Mouse (Mus musculus): ENCODE measurements at regions not wholly inside any gene's neighbourhood (a gene's known extent, or its start where the extent isn't known, plus 50 kb on each side); places are given as distances from the start of the nearest gene placed in this dataset.
"Not testable (repeated sequence)": the region's sequence is repeated elsewhere in the genome, so short reads cannot be mapped to it uniquely, and the experiment has no call there.

GRCm38 (mm10) chr5:63473163-63473562, 175.7 kb upstream of the Nwd2 start:
- ATAC-seq (ENCODE audit: insufficient number of reproducible peaks, insufficient read depth, low FRiP score, low read depth) = no peak
- Histone ChIP-seq H3K27me3 (ENCODE audit: control insufficient read depth, insufficient read depth, low read length) (no peaks in the 10 kb centered on the region), H3K4me2 (replicated peaks; ENCODE audit: low read depth, low read length) (no peak overlapping the region), H3K9me3 (ENCODE audit: control insufficient read depth, low read depth, low read length) (no peaks in the 10 kb centered on the region), H3K4me3 (ENCODE audit: low read depth, low read length) (no peak overlapping the region), H3K27ac (ENCODE audit: low read length) (no peak overlapping the region), H3K4me1 (ENCODE audit: control insufficient read depth, insufficient read depth, low read length) (no peaks in the 10 kb centered on the region), H3K36me3 (ENCODE audit: control insufficient read depth, insufficient read depth, low read length) (no peaks in the 10 kb centered on the region), H3K9ac (replicated peaks; ENCODE audit: low read depth, low read length) (no peak overlapping the region)
- WGBS = 72% methylated on average over 3 of the region's 3 CpGs

DNA sequence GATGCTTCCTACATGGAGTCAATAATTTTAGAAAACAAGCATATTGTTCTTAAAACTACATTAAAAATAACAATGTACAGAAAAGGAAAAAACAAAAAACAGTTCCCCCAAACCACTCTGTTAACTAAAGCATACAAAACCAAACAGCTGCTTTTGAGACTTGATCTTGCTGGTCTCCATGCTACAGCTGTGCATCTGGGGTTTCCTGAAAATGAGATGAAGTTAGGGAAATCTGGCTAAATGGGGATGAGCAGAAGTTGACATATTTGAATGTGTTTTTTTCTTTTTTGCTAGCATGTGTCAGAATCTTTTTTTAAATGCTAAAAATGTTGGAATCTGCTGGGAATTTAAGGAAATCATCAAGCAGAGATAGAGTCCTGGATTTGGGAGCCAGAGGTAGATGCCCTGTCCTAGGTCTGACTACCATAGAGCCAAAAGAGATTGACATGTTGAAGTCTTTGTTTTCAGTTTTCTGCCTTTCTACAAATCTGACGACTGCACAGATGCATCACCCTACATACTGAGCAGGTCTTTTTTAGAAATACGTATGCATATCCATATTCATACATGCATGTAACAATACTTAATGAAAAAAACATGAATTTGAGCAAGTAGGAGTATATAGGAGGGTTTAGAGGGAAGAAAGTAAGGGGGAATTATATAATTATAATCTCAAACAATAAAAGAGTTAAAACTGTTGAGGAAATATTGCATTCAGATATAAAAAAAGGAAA, 172.5 kb upstream of the Nwd2 start:
- no peak overlapping the region for H3K4me2 ChIP-seq (replicated peaks; ENCODE audit: low read depth, low read length)
- H3K4me3 ChIP-seq (ENCODE audit: low read depth, low read length) = no peak overlapping the region
- no peaks in the 10 kb centered on the region for H3K9me3 ChIP-seq (ENCODE audit: control insufficient read depth, low read depth, low read length)
- no peak overlapping the region for H3K9ac ChIP-seq (replicated peaks; ENCODE audit: low read depth, low read length)
- no peak overlapping the region for H3K27ac ChIP-seq (ENCODE audit: low read length)
- WGBS = 77% methylated on average over 2 of the region's 2 CpGs
- no peaks in the 10 kb centered on the region for H3K4me1 ChIP-seq (ENCODE audit: control insufficient read depth, insufficient read depth, low read length)
- H3K27me3 ChIP-seq (ENCODE audit: control insufficient read depth, insufficient read depth, low read length) = no peaks in the 10 kb centered on the region
- no peaks in the 10 kb centered on the region for H3K36me3 ChIP-seq (ENCODE audit: control insufficient read depth, insufficient read depth, low read length)
- ATAC-seq (ENCODE audit: insufficient number of reproducible peaks, insufficient read depth, low FRiP score, low read depth) = no peak

DNA sequence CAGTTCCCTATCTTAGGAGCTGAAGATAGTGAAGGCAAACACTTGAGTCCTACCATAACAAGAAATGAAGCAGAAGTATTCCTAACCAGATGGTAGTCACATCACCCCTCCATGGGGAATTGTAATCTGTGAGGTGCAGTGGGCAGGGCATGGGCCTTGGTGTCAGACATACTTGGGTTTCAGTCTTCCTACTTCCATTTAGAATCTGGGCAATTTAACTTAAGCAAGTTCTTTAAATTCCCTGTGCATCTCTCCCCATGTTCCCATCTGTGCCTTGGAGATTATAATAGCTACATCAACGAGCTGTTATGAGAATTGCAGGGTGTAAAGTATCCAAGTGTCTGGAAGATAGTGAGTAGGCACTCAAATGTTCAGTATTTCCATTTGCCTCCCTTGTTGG, 149.9 kb upstream of the Nwd2 start:
- H3K4me3 ChIP-seq (ENCODE audit: low read depth, low read length) = no peak overlapping the region
- no peak overlapping the region for H3K4me2 ChIP-seq (replicated peaks; ENCODE audit: low read depth, low read length)
- no peak overlapping the region for H3K27ac ChIP-seq (ENCODE audit: low read length)
- no peaks in the 10 kb centered on the region for H3K9me3 ChIP-seq (ENCODE audit: control insufficient read depth, low read depth, low read length)
- WGBS = 60% methylated on average over 1 of the region's 1 CpGs
- no peaks in the 10 kb centered on the region for H3K36me3 ChIP-seq (ENCODE audit: control insufficient read depth, insufficient read depth, low read length)
- no peak overlapping the region for H3K9ac ChIP-seq (replicated peaks; ENCODE audit: low read depth, low read length)
- no peak for ATAC-seq (ENCODE audit: insufficient number of reproducible peaks, insufficient read depth, low FRiP score, low read depth)
- no peaks in the 10 kb centered on the region for H3K27me3 ChIP-seq (ENCODE audit: control insufficient read depth, insufficient read depth, low read length)
- H3K4me1 ChIP-seq (ENCODE audit: control insufficient read depth, insufficient read depth, low read length) = no peaks in the 10 kb centered on the region

GRCm38 (mm10) chr5:63503056-63503845, 145.7 kb upstream of the Nwd2 start:
- no peaks in the 10 kb centered on the region for H3K4me1 ChIP-seq (ENCODE audit: control insufficient read depth, insufficient read depth, low read length)
- ATAC-seq (ENCODE audit: insufficient number of reproducible peaks, insufficient read depth, low FRiP score, low read depth) = no peak
- WGBS = 89% methylated on average over 13 of the region's 13 CpGs
- H3K4me2 ChIP-seq (replicated peaks; ENCODE audit: low read depth, low read length) = no peak overlapping the region
- no peaks in the 10 kb centered on the region for H3K9me3 ChIP-seq (ENCODE audit: control insufficient read depth, low read depth, low read length)
- no peaks in the 10 kb centered on the region for H3K27me3 ChIP-seq (ENCODE audit: control insufficient read depth, insufficient read depth, low read length)
- H3K9ac ChIP-seq (replicated peaks; ENCODE audit: low read depth, low read length) = no peak overlapping the region
- no peak overlapping the region for H3K27ac ChIP-seq (ENCODE audit: low read length)
- no peak overlapping the region for H3K4me3 ChIP-seq (ENCODE audit: low read depth, low read length)
- H3K36me3 ChIP-seq (ENCODE audit: control insufficient read depth, insufficient read depth, low read length) = no peaks in the 10 kb centered on the region

GRCm38 (mm10) chr5:63534197-63534596, 114.7 kb upstream of the Nwd2 start:
- no peak overlapping the region for H3K4me2 ChIP-seq (replicated peaks; ENCODE audit: low read depth, low read length)
- H3K27me3 ChIP-seq (ENCODE audit: control insufficient read depth, insufficient read depth, low read length) = no peaks in the 10 kb centered on the region
- ATAC-seq (ENCODE audit: insufficient number of reproducible peaks, insufficient read depth, low FRiP score, low read depth) = no peak
- H3K36me3 ChIP-seq (ENCODE audit: control insufficient read depth, insufficient read depth, low read length) = no peaks in the 10 kb centered on the region
- H3K27ac ChIP-seq (ENCODE audit: low read length) = no peak overlapping the region
- no peak overlapping the region for H3K9ac ChIP-seq (replicated peaks; ENCODE audit: low read depth, low read length)
- WGBS = 17% methylated on average over 7 of the region's 7 CpGs
- H3K4me3 ChIP-seq (ENCODE audit: low read depth, low read length) = no peak overlapping the region
- no peaks in the 10 kb centered on the region for H3K4me1 ChIP-seq (ENCODE audit: control insufficient read depth, insufficient read depth, low read length)
- no peaks in the 10 kb centered on the region for H3K9me3 ChIP-seq (ENCODE audit: control insufficient read depth, low read depth, low read length)

- Histone ChIP-seq H3K36me3 (ENCODE audit: control insufficient read depth, insufficient read depth, low read length) (no peaks in the 10 kb centered on the region), H3K9me3 (ENCODE audit: control insufficient read depth, low read depth, low read length) (no peaks in the 10 kb centered on the region), H3K27ac (ENCODE audit: low read length) (no peak overlapping the region), H3K4me1 (ENCODE audit: control insufficient read depth, insufficient read depth, low read length) (no peaks in the 10 kb centered on the region), H3K4me3 (ENCODE audit: low read depth, low read length) (no peak overlapping the region), H3K4me2 (replicated peaks; ENCODE audit: low read depth, low read length) (no peak overlapping the region), H3K9ac (replicated peaks; ENCODE audit: low read depth, low read length) (no peak overlapping the region), H3K27me3 (ENCODE audit: control insufficient read depth, insufficient read depth, low read length) (no peaks in the 10 kb centered on the region)
- WGBS = 82% methylated on average over 6 of the region's 6 CpGs
- ATAC-seq (ENCODE audit: insufficient number of reproducible peaks, insufficient read depth, low FRiP score, low read depth) = no peak
These were observed 108.4 kb upstream of the Nwd2 start for GRCm38 (mm10) chr5:63540530-63540929.

- Histone ChIP-seq H3K27ac (ENCODE audit: low read length) (no peak overlapping the region), H3K4me1 (ENCODE audit: control insufficient read depth, insufficient read depth, low read length) (no peaks in the 10 kb centered on the region), H3K9me3 (ENCODE audit: control insufficient read depth, low read depth, low read length) (no peaks in the 10 kb centered on the region), H3K9ac (replicated peaks; ENCODE audit: low read depth, low read length) (no peak overlapping the region), H3K4me2 (replicated peaks; ENCODE audit: low read depth, low read length) (no peak overlapping the region), H3K27me3 (ENCODE audit: control insufficient read depth, insufficient read depth, low read length) (no peaks in the 10 kb centered on the region), H3K36me3 (ENCODE audit: control insufficient read depth, insufficient read depth, low read length) (no peaks in the 10 kb centered on the region), H3K4me3 (ENCODE audit: low read depth, low read length) (no peak overlapping the region)
- WGBS = 91% methylated on average over 2 of the region's 2 CpGs
- ATAC-seq (ENCODE audit: insufficient number of reproducible peaks, insufficient read depth, low FRiP score, low read depth) = no peak
These were observed 103.4 kb upstream of the Nwd2 start for GRCm38 (mm10) chr5:63545482-63545881.

GRCm38 (mm10) chr5:63565891-63566290, 83.0 kb upstream of the Nwd2 start:
- not testable (repeated sequence) for H3K4me1 ChIP-seq (ENCODE audit: control insufficient read depth, insufficient read depth, low read length); H3K9me3 ChIP-seq (ENCODE audit: control insufficient read depth, low read depth, low read length); H3K27ac ChIP-seq (ENCODE audit: low read length); H3K36me3 ChIP-seq (ENCODE audit: control insufficient read depth, insufficient read depth, low read length); H3K27me3 ChIP-seq (ENCODE audit: control insufficient read depth, insufficient read depth, low read length); H3K4me2 ChIP-seq (replicated peaks; ENCODE audit: low read depth, low read length); H3K4me3 ChIP-seq (ENCODE audit: low read depth, low read length); ATAC-seq (ENCODE audit: insufficient number of reproducible peaks, insufficient read depth, low FRiP score, low read depth); H3K9ac ChIP-seq (replicated peaks; ENCODE audit: low read depth, low read length)
